Mouse (Mus musculus): ENCODE data around the gene Btk.

The Btk gene

DNA sequence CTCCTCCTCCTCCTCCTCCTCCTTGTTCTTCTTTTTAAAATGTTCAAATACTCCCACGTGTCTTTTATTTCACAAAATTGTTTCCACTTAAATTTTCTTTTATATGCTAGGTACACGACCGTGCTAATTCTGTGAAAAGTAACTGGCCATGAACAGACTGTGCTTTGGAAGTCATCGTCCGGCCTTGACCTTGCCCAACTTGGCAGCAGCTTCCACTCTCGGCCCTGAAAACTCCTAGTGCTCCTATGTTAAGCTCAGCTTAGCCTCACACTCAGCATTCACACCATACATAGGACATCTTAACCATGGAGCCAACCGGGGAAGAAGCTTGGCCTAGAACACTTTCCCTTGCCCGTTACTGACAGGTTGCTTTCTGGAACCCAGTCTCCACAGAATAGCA is 82.7 kb downstream of the Btk start:
- ATAC-seq (ENCODE audit: insufficient number of reproducible peaks, low FRiP score, low TSS enrichment): no peak
